Mouse (Mus musculus) C2C12 (cell line): ENCODE data around the gene Wnt4. TPM values are rescaled to one million over a fixed set of nuclear protein-coding genes. Genes with fewer than 3 reads are reported as not detected.

Experiments used
- H3K27me3 ChIP-seq: one replicate; pipeline ENCODE4 v1.6.1; 2011; ENCODE audit not compliant: control insufficient read depth, insufficient read depth, insufficient read length
- H3K36me3 ChIP-seq: one replicate; pipeline ENCODE4 v1.6.1; 2011; ENCODE audit not compliant: control insufficient read depth, insufficient read depth
- H3K4me3 ChIP-seq: one replicate; pipeline ENCODE4 v1.5.1; 2011; ENCODE audit warnings: mild to moderate bottlenecking, control low read depth; ENCODE audit not compliant: poor library complexity, insufficient read depth, severe bottlenecking
- H3K79me2 ChIP-seq: one replicate; pipeline ENCODE4 v1.6.1; 2011; ENCODE audit not compliant: control insufficient read depth, insufficient read depth
- H3K79me3 ChIP-seq: one replicate; pipeline ENCODE4 v1.6.1; 2011; ENCODE audit warnings: low read depth, control low read depth
- H3ac ChIP-seq: one replicate; pipeline ENCODE3; 2011; ENCODE audit warnings: low read depth; ENCODE audit not compliant: control insufficient read depth, insufficient read length
- CEBPB ChIP-seq: IDR thresholded peaks from one replicate; pipeline ENCODE4 v1.6.1; 2011; ENCODE audit warnings: low read depth, mild to moderate bottlenecking, control low read depth, moderate library complexity
- CTCF ChIP-seq: IDR thresholded peaks from one replicate; pipeline ENCODE4 v1.5.1; 2011; ENCODE audit not compliant: control insufficient read depth, insufficient read depth, insufficient read length
- FOSL1 ChIP-seq: IDR thresholded peaks from one replicate; pipeline ENCODE4 v1.8.0; 2011; ENCODE audit warnings: mild to moderate bottlenecking, low read length; ENCODE audit not compliant: poor library complexity, insufficient read depth, severe bottlenecking
- MAX ChIP-seq: IDR thresholded peaks from one replicate; pipeline ENCODE4 v1.6.1; 2011; ENCODE audit warnings: mild to moderate bottlenecking, control low read depth
- MYOD1 ChIP-seq: IDR thresholded peaks from one replicate; pipeline ENCODE4 v1.6.1; 2011; ENCODE audit warnings: low read depth; ENCODE audit not compliant: control insufficient read depth, insufficient read length
- MYOG ChIP-seq: IDR thresholded peaks from one replicate; pipeline ENCODE4 v1.6.1; 2011; ENCODE audit not compliant: control insufficient read depth, insufficient read length; ENCODE audit errors: extremely low read depth
- USF1 ChIP-seq: IDR thresholded peaks from one replicate; pipeline ENCODE4 v1.6.1; 2011; ENCODE audit warnings: low read depth, mild to moderate bottlenecking, control low read depth, moderate library complexity
- polyA plus RNA-seq: library from polyadenylated mRNA; unstranded; fragments of >200 nt; fragmentation: generic; extraction: Trizol; gene quantifications from one replicate; pipeline ENCODE4 v1.2.1, GENCODE M21; 2012; ENCODE audit warnings: missing spikeins

The Wnt4 gene
- polyA plus RNA-seq, 1 experiment, result 3.3 TPM

- TF ChIP-seq CEBPB (no peak), MYOD1 (no peak)
These were observed 685 bp upstream of the Wnt4 start for GRCm38 (mm10) chr4:137276443-137277165.

DNA sequence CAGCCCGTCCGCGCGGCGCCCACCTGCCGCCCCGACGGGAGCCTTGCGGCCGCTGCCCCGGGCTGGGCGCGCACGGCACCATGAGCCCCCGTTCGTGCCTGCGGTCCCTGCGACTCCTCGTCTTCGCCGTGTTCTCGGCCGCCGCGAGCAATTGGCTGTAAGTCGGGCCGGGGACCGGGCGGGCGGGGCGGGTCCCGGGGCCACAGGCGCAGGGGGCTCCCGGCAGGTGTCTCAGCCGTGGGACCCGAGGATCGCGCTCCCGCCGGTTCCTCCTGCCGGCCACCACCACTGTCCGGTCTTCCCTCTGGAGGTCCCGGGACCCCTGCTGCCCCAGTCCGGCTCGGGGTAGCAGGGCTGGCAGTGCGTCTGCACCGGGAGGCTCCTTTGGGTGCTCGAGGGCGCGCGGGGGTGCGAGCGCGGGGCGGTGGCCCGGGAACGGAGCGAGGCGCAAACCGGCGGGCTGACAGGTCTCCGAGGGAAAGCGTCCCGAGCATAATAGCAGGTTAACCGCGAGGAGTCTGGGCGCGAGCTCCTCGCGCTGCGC lies 383 bp downstream of the Wnt4 start:
- no peaks in the 10 kb centered on the region for H3K79me2 ChIP-seq
- TF ChIP-seq FOSL1 (no peak), MYOD1 (no peak), MYOG (no peak), CEBPB (no peak), MAX (no peak), USF1 (no peak), CTCF (no peak)
- H3ac ChIP-seq, result peak overlapping the region; percentile 60
- no peaks in the 10 kb centered on the region for H3K79me3 ChIP-seq
- peak overlapping the region; percentile 6 for H3K4me3 ChIP-seq
- no peaks in the 10 kb centered on the region for H3K36me3 ChIP-seq
- H3K27me3 ChIP-seq, result peaks cover 9% of the 10 kb centered on the region

More at GRCm38 (mm10) chr4:137276443-137277165, 685 bp upstream of the Wnt4 start:
- Histone ChIP-seq H3ac (peak overlapping the region; percentile 63), H3K4me3 (peak overlapping the region; percentile 21), H3K79me2 (no peaks in the 10 kb centered on the region), H3K79me3 (no peaks in the 10 kb centered on the region), H3K27me3 (peaks cover 9% of the 10 kb centered on the region), H3K36me3 (no peaks in the 10 kb centered on the region)

- Histone ChIP-seq H3K27me3 (peaks cover 9% of the 10 kb centered on the region), H3K79me3 (no peaks in the 10 kb centered on the region), H3K79me2 (no peaks in the 10 kb centered on the region), H3ac (no peak overlapping the region), H3K36me3 (no peaks in the 10 kb centered on the region), H3K4me3 (peak overlapping the region; percentile 6)
- TF ChIP-seq USF1 (no peak), MAX (no peak), CTCF (no peak), MYOD1 (no peak), CEBPB (no peak), FOSL1 (no peak), MYOG (no peak)
These were observed 1.1 kb downstream of the Wnt4 start for GRCm38 (mm10) chr4:137278144-137279040.

- no peak for TF ChIP-seq FOSL1
- TF ChIP-seq MYOD1, result no peak
- TF ChIP-seq CTCF, result no peak
- TF ChIP-seq MYOG, result no peak
- no peak for TF ChIP-seq CEBPB
- no peak for TF ChIP-seq USF1
- no peak for TF ChIP-seq MAX
- Histone ChIP-seq H3K4me3 (no peak overlapping the region), H3K27me3 (peaks cover 9% of the 10 kb centered on the region), H3ac (no peak overlapping the region), H3K36me3 (no peaks in the 10 kb centered on the region), H3K79me3 (no peaks in the 10 kb centered on the region), H3K79me2 (no peaks in the 10 kb centered on the region)
These were observed 2.1 kb downstream of the Wnt4 start for GRCm38 (mm10) chr4:137279346-137279745.

- TF ChIP-seq MAX, result no peak
- TF ChIP-seq CTCF, result no peak
- no peak for TF ChIP-seq MYOD1
- no peak for TF ChIP-seq CEBPB
- TF ChIP-seq USF1, result no peak
- no peak for TF ChIP-seq FOSL1
- no peak for TF ChIP-seq MYOG
- Histone ChIP-seq H3K4me3 (no peak overlapping the region), H3K36me3 (no peaks in the 10 kb centered on the region), H3K79me3 (no peaks in the 10 kb centered on the region), H3ac (no peak overlapping the region), H3K79me2 (no peaks in the 10 kb centered on the region), H3K27me3 (peaks cover 4% of the 10 kb centered on the region)
These were observed 4.0 kb downstream of the Wnt4 start for GRCm38 (mm10) chr4:137281273-137281672.
